Mouse (Mus musculus) stomach, embryonic 16.5 days (tissue): Measurements from ENCODE around the gene Hs3st1. TPM values are rescaled to one million over a fixed set of nuclear protein-coding genes. Genes with fewer than 3 reads are reported as not detected.
A peak's percentile ranks its signal among the peaks of the same experiment; 100 is the strongest.

ENCODE experiments used
- ATAC-seq: fragments of 200-750 bp; cut with Nextera tagmentation; 2 replicates; pipeline ENCODE4 v1.8.0; 2017; ENCODE audit warnings: moderate number of reproducible peaks, moderate TSS enrichment; ENCODE audit not compliant: insufficient read depth, low FRiP score
- H3K27ac ChIP-seq: fragments of 300-500 bp; sonication (generic); 2 replicates; pipeline ENCODE4 v1.5.1; 2014; ENCODE audit warnings: low read length
- H3K27me3 ChIP-seq: fragments of 300-500 bp; sonication (generic); 2 replicates; pipeline ENCODE4 v1.6.1; 2014; ENCODE audit warnings: low read length, control low read depth, mixed read lengths; ENCODE audit not compliant: control insufficient read depth, insufficient read depth
- H3K36me3 ChIP-seq: fragments of 300-500 bp; sonication (generic); 2 replicates; pipeline ENCODE4 v1.6.1; 2014; ENCODE audit warnings: low read length; ENCODE audit not compliant: control insufficient read depth, insufficient read depth
- H3K4me1 ChIP-seq: fragments of 300-500 bp; sonication (generic); 2 replicates; pipeline ENCODE4 v1.6.1; 2014; ENCODE audit warnings: low read length, control low read depth, mixed read lengths; ENCODE audit not compliant: control insufficient read depth, insufficient read depth
- H3K4me2 ChIP-seq: fragments of 300-500 bp; sonication (generic); 2 replicates; pipeline ENCODE4 v1.6.1; 2014; ENCODE audit warnings: low read depth, low read length, mixed read lengths
- H3K4me3 ChIP-seq: fragments of 300-500 bp; sonication (generic); replicated peaks from 2 replicates; pipeline ENCODE4 v1.5.1; 2014; ENCODE audit warnings: mild to moderate bottlenecking, low read length
- H3K9ac ChIP-seq: fragments of 300-500 bp; sonication (generic); 2 replicates; pipeline ENCODE4 v1.6.1; 2014; ENCODE audit warnings: low read length
- H3K9me3 ChIP-seq: fragments of 300-500 bp; sonication (generic); replicated peaks from 2 replicates; pipeline ENCODE4 v1.6.1; 2016; ENCODE audit warnings: low read length, control low read depth; ENCODE audit not compliant: control insufficient read depth
- WGBS: fragments of 180-500 bp; shearing (Covaris S2); extraction: QIAGEN DNeasy Blood & Tissue Kit; methylation state at CpG from one replicate; pipeline ENCODE4 v1.1.7; 2014; 5-methylcytosine and 5-hydroxymethylcytosine counted together
- polyA plus RNA-seq: library from polyadenylated mRNA; unstranded; fragments of >200 nt; fragmentation: Nextera tagmentation; extraction: Ambion mirVana; gene quantifications from 2 replicates; pipeline ENCODE4 v1.2.1, GENCODE M21; 2015

Gene Hs3st1
- polyA plus RNA-seq, 1 experiment from 2014 or later, result 14.2 TPM

- H3K27ac ChIP-seq, result no peak overlapping the region
- peak overlapping the region; percentile 64 for H3K9ac ChIP-seq
- peaks cover 7% of the 10 kb centered on the region; the same call in 1 of the 2 replicates for H3K4me1 ChIP-seq
- H3K9me3 ChIP-seq, result no peaks in the 10 kb centered on the region
- no peaks in the 10 kb centered on the region for H3K36me3 ChIP-seq
- 1% methylated on average over 28 of the region's 28 CpGs for WGBS
- H3K4me3 ChIP-seq, result peak overlapping the region; percentile 57
- H3K27me3 ChIP-seq, result peaks cover 16% of the 10 kb centered on the region; the same call in 1 of the 2 replicates
- peak; percentile 41 for ATAC-seq
- H3K4me2 ChIP-seq, result peak overlapping the region; percentile 90
Measured at GRCm38 (mm10) chr5:39644827-39645380, 110.4 kb downstream of the Hs3st1 start.

GRCm38 (mm10) chr5:39643924-39644826, 111.1 kb downstream of the Hs3st1 start:
- peaks cover 7% of the 10 kb centered on the region; the same call in 1 of the 2 replicates for H3K4me1 ChIP-seq
- no peak overlapping the region; the same call in 1 of the 2 replicates for H3K27ac ChIP-seq
- no peaks in the 10 kb centered on the region for H3K36me3 ChIP-seq
- peak overlapping the region; percentile 72 for H3K9ac ChIP-seq
- peak overlapping the region; percentile 90 for H3K4me2 ChIP-seq
- 1% methylated on average over 56 of the region's 56 CpGs for WGBS
- H3K27me3 ChIP-seq, result peaks cover 16% of the 10 kb centered on the region; the same call in 1 of the 2 replicates
- ATAC-seq, result peak; percentile 98
- no peaks in the 10 kb centered on the region for H3K9me3 ChIP-seq
- peak overlapping the region; percentile 57 for H3K4me3 ChIP-seq

- no peak for ATAC-seq
- Histone ChIP-seq H3K27me3 (peaks cover 16% of the 10 kb centered on the region; the same call in 1 of the 2 replicates), H3K4me2 (peak overlapping the region; percentile 90), H3K4me3 (peak overlapping the region; percentile 57), H3K4me1 (peaks cover 7% of the 10 kb centered on the region; the same call in 1 of the 2 replicates), H3K36me3 (no peaks in the 10 kb centered on the region), H3K9me3 (no peaks in the 10 kb centered on the region), H3K9ac (peak overlapping the region; percentile 72), H3K27ac (no peak overlapping the region)
- 3% methylated on average over 22 of the region's 22 CpGs for WGBS
Measured at GRCm38 (mm10) chr5:39643260-39643923, 111.9 kb downstream of the Hs3st1 start.

DNA sequence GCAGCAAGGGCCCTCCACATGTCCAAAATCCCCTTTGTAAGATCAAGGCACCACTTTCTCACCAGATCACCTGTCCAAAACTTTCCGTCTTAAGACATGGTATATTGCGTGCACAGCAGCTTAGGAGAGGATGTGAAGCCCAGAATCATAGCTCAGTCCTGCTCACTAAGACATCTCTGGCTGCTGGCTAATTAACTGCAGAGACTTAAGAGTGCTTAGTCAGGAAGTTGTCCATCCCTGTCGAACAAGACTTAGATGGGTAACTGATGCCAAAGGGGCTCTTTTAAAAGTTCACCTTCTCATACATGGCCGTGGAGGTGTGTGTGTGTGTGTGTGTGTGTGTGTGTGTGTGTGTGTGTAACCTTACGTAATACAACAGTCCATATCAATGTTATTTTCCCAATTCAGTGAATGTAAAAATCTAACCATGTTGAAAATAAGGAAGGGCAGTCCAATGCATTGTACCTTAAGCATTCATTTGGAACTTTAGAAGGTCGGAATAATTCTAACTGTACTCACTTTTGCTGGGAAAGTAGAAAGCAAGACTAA, 113.0 kb downstream of the Hs3st1 start:
- H3K36me3 ChIP-seq, result no peaks in the 10 kb centered on the region
- H3K4me2 ChIP-seq, result peak overlapping the region; percentile 90; the same call in 1 of the 2 replicates
- peak overlapping the region; percentile 57; the same call in 1 of the 2 replicates for H3K4me3 ChIP-seq
- no peak overlapping the region for H3K27ac ChIP-seq
- no peak for ATAC-seq
- H3K27me3 ChIP-seq, result peaks cover 16% of the 10 kb centered on the region; the same call in 1 of the 2 replicates
- 79% methylated on average over 6 of the region's 6 CpGs for WGBS
- no peak overlapping the region for H3K9ac ChIP-seq
- no peaks in the 10 kb centered on the region for H3K9me3 ChIP-seq
- H3K4me1 ChIP-seq, result peaks cover 7% of the 10 kb centered on the region; the same call in 1 of the 2 replicates

DNA sequence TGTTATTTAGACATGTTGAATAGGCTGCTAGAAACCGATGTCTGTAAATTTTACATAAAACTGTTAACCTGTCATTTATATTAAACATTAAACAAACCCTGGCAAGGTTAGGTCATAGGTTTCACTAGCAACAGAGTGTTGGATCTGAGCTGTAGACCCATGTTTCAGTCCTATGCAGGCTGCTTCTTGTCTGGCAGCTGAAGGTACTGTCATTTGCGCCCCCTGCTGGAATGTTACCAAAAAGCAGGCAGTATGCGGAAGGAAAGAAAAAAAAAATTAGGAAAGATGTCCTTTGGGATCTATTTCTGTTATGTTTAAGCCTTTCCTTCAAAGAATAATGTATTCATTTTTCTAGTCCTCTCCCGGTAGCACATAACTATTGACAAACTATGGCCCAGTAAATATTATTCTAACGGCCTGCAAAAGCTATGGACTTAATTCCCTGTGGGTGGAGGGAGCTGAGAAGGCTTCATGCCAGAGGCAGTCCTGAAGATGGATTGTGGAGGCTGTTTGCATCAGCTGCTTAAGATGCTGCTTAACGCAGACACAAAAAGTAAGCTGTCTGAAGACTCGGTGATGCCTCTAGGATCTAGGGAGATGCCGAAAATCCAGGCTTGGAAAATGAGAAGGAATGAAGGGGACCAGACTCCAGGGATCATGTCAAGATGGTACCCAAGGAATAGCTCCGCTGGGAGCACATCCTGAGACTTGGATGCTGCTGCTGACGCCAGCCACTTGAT, 115.7 kb downstream of the Hs3st1 start:
- no peaks in the 10 kb centered on the region for H3K36me3 ChIP-seq
- H3K4me1 ChIP-seq, result peaks cover 7% of the 10 kb centered on the region; the same call in 1 of the 2 replicates
- no peaks in the 10 kb centered on the region for H3K9me3 ChIP-seq
- H3K4me2 ChIP-seq, result no peak overlapping the region
- ATAC-seq, result no peak
- WGBS, result 35% methylated on average over 10 of the region's 10 CpGs
- H3K27ac ChIP-seq, result no peak overlapping the region
- H3K4me3 ChIP-seq, result no peak overlapping the region
- H3K9ac ChIP-seq, result no peak overlapping the region
- H3K27me3 ChIP-seq, result 0 out of 2 replicates have a peak, but pooled peaks cover 6% of the 10 kb centered on the region

DNA sequence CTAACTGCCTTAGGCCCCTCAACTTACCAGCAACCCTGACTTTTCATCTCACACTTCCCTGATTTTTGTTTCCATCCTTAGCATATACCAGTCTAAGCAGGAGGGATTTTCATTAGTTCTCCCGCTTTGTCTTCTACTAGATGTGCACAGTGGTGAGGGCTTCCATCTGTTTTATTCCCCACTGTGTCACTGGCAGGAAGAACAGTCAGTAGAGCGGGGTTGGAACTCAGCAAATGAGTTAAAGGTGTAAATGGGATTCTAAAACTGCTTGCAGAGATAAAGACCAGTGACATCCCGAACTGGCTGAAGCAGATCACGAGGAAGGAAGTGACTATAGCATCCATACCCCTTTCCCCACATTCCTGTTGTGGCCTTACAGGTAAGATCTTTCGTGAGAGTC, 116.3 kb downstream of the Hs3st1 start:
- no peaks in the 10 kb centered on the region for H3K36me3 ChIP-seq
- no peak overlapping the region for H3K4me3 ChIP-seq
- H3K27me3 ChIP-seq, result 0 out of 2 replicates have a peak, but pooled peaks cover 6% of the 10 kb centered on the region
- ATAC-seq, result no peak
- 70% methylated on average over 5 of the region's 5 CpGs for WGBS
- no peaks in the 10 kb centered on the region for H3K9me3 ChIP-seq
- no peak overlapping the region for H3K9ac ChIP-seq
- no peak overlapping the region for H3K27ac ChIP-seq
- peaks cover 6% of the 10 kb centered on the region; the same call in 1 of the 2 replicates for H3K4me1 ChIP-seq
- no peak overlapping the region for H3K4me2 ChIP-seq

DNA sequence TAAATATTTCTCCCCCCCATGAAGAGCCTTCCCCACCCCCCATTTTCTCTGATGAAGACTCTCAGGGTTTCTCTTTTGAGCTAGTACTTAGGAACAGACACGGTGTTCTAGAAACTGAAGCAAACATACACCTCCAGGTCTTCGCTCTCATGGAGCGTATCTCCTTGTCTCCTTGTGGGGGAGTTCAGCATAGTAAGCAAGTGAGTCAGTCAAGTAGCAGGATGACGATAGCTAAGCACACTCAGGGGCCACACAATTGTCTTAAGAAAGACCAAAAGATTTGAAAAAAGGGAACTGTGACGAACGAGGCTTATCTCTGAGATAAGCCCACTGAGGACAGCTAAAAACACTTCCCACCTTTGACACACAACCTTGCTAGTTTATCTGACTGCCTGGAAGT, 117.4 kb downstream of the Hs3st1 start:
- H3K4me3 ChIP-seq, result no peak overlapping the region
- 0 out of 2 replicates have a peak, but pooled peaks cover 4% of the 10 kb centered on the region for H3K4me1 ChIP-seq
- no peak overlapping the region for H3K9ac ChIP-seq
- H3K27me3 ChIP-seq, result 0 out of 2 replicates have a peak, but pooled peaks cover 4% of the 10 kb centered on the region
- no peak overlapping the region for H3K4me2 ChIP-seq
- 49% methylated on average over 6 of the region's 6 CpGs for WGBS
- no peak overlapping the region for H3K27ac ChIP-seq
- H3K9me3 ChIP-seq, result no peaks in the 10 kb centered on the region
- H3K36me3 ChIP-seq, result no peaks in the 10 kb centered on the region
- ATAC-seq, result no peak

DNA sequence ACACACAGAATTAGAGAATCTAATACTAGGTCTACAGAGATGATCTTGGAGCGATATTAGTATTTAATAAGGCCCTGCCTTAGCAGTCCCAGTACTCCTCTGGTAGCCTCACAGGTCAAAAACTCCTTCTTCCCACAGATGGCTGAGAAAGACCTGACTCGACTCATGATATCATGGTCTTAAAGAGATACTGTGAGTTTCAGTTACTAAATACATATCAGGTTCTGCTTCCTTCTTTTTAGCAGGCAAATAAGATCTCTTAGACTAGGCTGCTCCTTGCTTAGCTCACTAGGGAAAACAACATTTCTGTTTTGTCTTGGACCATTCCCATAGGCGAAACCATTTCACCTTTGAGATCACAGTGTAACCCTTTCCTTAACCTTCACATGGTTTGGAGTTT, 119.2 kb downstream of the Hs3st1 start:
- ATAC-seq, result no peak
- Histone ChIP-seq H3K36me3 (no peaks in the 10 kb centered on the region), H3K4me3 (no peak overlapping the region), H3K27ac (no peak overlapping the region), H3K9me3 (no peaks in the 10 kb centered on the region), H3K4me1 (no peaks in the 10 kb centered on the region), H3K27me3 (no peaks in the 10 kb centered on the region), H3K9ac (no peak overlapping the region), H3K4me2 (no peak overlapping the region)
- 82% methylated on average over 3 of the region's 3 CpGs for WGBS
